Mouse (Mus musculus) liver, embryonic 14.5 days (tissue): ENCODE measurements at regions not wholly inside any gene's neighbourhood (a gene's known extent, or its start where the extent isn't known, plus 50 kb on each side); places are given as distances from the start of the nearest gene placed in this dataset.

Source experiments
- CTCF ChIP-seq: IDR thresholded peaks from 2 replicates; pipeline ENCODE4 v1.5.1; 2016; ENCODE audit warnings: antibody characterized with exemption, low read depth, control low read depth
- EP300 ChIP-seq: IDR thresholded peaks from 2 replicates; pipeline ENCODE4 v1.6.1; 2016; ENCODE audit warnings: antibody characterized with exemption, low read depth

GRCm38 (mm10) chr2:158937948-158938565, 143.4 kb downstream of the Dhx35 start:
- no peak for TF ChIP-seq CTCF
- no peak for TF ChIP-seq EP300
